Mouse (Mus musculus) kidney, postnatal 0 days (tissue): ENCODE results near the gene Dido1. TPM values are rescaled to one million over a fixed set of nuclear protein-coding genes. Genes with fewer than 3 reads are reported as not detected.

ENCODE experiments used
- ATAC-seq: fragments of 200-750 bp; cut with Nextera tagmentation; replicated peaks from 2 replicates; pipeline ENCODE4 v1.8.0; 2017; ENCODE audit warnings: low read depth, moderate number of reproducible peaks, moderate TSS enrichment, moderate library complexity; ENCODE audit not compliant: low FRiP score
- DNase-seq: peaks from one replicate; pipeline ENCODE4 v3.0.0-alpha.2; 2016; ENCODE audit warnings: low spot score
- H3K27ac ChIP-seq: fragments of 300-500 bp; sonication (generic); 2 replicates; pipeline ENCODE4 v1.5.1; 2014; ENCODE audit warnings: mild to moderate bottlenecking
- H3K27me3 ChIP-seq: fragments of 300-500 bp; sonication (generic); 2 replicates; pipeline ENCODE4 v1.6.1; 2014; ENCODE audit warnings: low read length, mixed read lengths; ENCODE audit not compliant: insufficient read depth
- H3K36me3 ChIP-seq: fragments of 300-500 bp; sonication (generic); 2 replicates; pipeline ENCODE4 v1.6.1; 2014; ENCODE audit warnings: low read length, mixed read lengths; ENCODE audit not compliant: insufficient read depth
- H3K4me1 ChIP-seq: fragments of 300-500 bp; sonication (generic); replicated peaks from 2 replicates; pipeline ENCODE4 v1.6.1; 2014; ENCODE audit warnings: antibody characterized with exemption, low read length, mixed read lengths; ENCODE audit not compliant: insufficient read depth
- H3K4me2 ChIP-seq: fragments of 300-500 bp; sonication (generic); 2 replicates; pipeline ENCODE4 v1.6.1; 2014; ENCODE audit warnings: mild to moderate bottlenecking, low read length, moderate library complexity, mixed read lengths
- H3K4me3 ChIP-seq: fragments of 300-500 bp; sonication (generic); replicated peaks from 2 replicates; pipeline ENCODE4 v1.5.1; 2014; ENCODE audit warnings: low read depth, low read length
- H3K9ac ChIP-seq: fragments of 300-500 bp; sonication (generic); 2 replicates; pipeline ENCODE4 v1.6.1; 2014; ENCODE audit warnings: low read depth, low read length
- H3K9me3 ChIP-seq: fragments of 300-500 bp; sonication (generic); replicated peaks from 2 replicates; pipeline ENCODE4 v1.6.1; 2016; ENCODE audit warnings: low read length, inconsistent platforms, mixed read lengths
- CTCF ChIP-seq: IDR thresholded peaks from 2 replicates; pipeline ENCODE4 v1.5.1; 2016; ENCODE audit warnings: antibody characterized with exemption, low read depth, mild to moderate bottlenecking, moderate library complexity
- WGBS: fragments of 180-500 bp; shearing (Covaris S2); extraction: QIAGEN DNeasy Blood & Tissue Kit; methylation state at CpG from one replicate; pipeline ENCODE4 v1.1.7; 2014; 5-methylcytosine and 5-hydroxymethylcytosine counted together
- polyA plus RNA-seq: library from polyadenylated mRNA; unstranded; fragments of >200 nt; fragmentation: Nextera tagmentation; extraction: Ambion mirVana; gene quantifications from 2 replicates; pipeline ENCODE4 v1.2.1, GENCODE M21; 2015

Dido1 gene
- polyA plus RNA-seq, 1 experiment from 2014 or later = 18.0 TPM

DNA sequence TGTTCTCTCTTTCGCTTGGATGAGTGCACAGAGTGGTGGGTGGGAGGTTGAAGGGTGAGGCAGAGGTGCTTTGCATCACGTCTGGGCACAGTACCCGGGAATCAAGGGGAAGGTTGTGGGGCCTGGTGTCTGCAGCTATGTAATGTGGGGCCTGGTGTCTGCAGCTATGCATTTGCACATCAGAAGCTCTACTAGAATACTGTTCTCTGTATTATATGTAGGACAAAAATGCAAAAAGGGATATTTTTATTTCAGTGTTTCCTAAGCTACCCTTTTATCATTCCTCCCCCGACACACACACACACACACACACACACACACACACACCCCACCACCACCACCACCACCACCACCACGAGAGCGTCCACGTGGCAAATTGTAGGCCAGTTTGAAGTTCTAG lies 25.4 kb upstream of the Dido1 start:
- no peak for TF ChIP-seq CTCF
- 76% methylated on average over 7 of the region's 7 CpGs for WGBS
- H3K9ac ChIP-seq = no peak overlapping the region
- no peak overlapping the region for H3K4me3 ChIP-seq
- no peak overlapping the region for H3K4me2 ChIP-seq
- no peak for DNase-seq
- no peaks in the 10 kb centered on the region for H3K36me3 ChIP-seq
- H3K4me1 ChIP-seq = no peaks in the 10 kb centered on the region
- H3K27ac ChIP-seq = no peak overlapping the region
- no peak for ATAC-seq
- H3K27me3 ChIP-seq = no peaks in the 10 kb centered on the region
- H3K9me3 ChIP-seq = no peaks in the 10 kb centered on the region

DNA sequence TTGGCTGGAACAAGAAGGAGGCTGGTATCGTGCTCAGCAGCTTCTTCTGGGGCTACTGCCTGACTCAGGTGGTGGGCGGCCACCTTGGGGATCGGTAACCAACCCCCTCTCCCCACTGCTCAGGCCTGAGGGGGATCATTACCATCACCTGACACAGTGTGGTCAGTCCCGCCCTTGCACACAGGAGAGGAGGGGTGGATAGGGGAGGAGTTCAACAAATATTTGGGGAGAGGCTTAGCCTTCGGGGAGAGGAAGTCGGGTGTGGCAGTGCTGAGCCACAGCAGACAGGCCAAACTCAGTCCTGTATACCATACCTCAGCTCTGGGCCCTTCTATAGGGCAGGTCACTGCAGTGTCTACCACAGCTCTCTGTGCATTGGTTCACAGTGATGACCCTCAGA lies 22.2 kb upstream of the Dido1 start:
- H3K27ac ChIP-seq = no peak overlapping the region
- no peaks in the 10 kb centered on the region for H3K9me3 ChIP-seq
- no peak overlapping the region for H3K4me3 ChIP-seq
- H3K4me1 ChIP-seq = no peaks in the 10 kb centered on the region
- H3K4me2 ChIP-seq = no peak overlapping the region
- no peaks in the 10 kb centered on the region for H3K27me3 ChIP-seq
- TF ChIP-seq CTCF = no peak
- ATAC-seq (no peak), DNase-seq (no peak)
- H3K36me3 ChIP-seq = no peaks in the 10 kb centered on the region
- no peak overlapping the region for H3K9ac ChIP-seq
- 56% methylated on average over 6 of the region's 6 CpGs for WGBS

DNA sequence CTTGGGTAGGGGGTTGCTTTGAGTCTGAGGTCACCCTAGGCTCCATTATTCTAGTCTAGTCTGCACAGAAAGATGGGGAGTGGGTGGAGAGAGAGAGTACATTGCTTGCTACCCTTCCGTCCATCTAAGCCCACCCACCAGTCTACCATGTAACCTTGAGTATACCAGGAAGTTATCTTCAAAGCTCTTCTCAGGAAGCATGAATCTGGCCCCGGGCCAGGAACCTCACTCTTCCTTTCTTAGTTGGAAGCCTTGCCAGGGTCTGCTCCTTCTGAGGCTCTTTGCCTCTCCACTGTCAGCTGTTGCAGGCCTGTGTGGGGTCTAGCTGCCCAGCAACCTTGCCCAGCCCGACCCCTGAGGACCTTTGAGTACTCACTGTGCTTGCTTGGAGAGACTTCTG lies 21.2 kb upstream of the Dido1 start:
- no peak overlapping the region for H3K9ac ChIP-seq
- no peak for TF ChIP-seq CTCF
- no peak for DNase-seq

DNA sequence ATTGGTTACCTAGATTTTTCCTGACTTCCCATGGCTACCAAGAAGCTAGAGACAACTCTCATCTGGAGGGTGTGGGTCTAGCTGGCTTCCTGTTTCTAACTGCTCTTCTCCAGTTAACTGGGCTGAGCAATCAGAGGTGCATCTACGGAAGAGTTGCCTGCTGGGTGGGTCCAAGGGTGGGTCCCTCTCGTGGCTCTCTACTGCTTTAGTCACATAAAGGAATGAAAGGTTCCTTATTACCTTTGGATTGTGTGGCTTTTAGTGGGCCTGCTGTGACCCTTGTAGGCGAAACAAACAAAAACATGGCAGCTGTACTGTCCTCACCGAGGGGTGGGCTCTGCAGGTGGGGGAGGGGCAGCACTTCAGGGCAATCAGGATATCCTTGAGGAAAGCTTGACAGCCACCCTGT lies 17.8 kb upstream of the Dido1 start:
- no peak for ATAC-seq
- WGBS = 52% methylated on average over 4 of the region's 4 CpGs

More for the DNA sequence above, 21.2 kb upstream of the Dido1 start:
- 64% methylated on average over 3 of the region's 3 CpGs for WGBS
- no peak for ATAC-seq
- Histone ChIP-seq H3K4me3 (no peak overlapping the region), H3K9me3 (no peaks in the 10 kb centered on the region), H3K27me3 (no peaks in the 10 kb centered on the region), H3K4me2 (no peak overlapping the region), H3K36me3 (no peaks in the 10 kb centered on the region), H3K27ac (no peak overlapping the region), H3K4me1 (no peaks in the 10 kb centered on the region)

DNA sequence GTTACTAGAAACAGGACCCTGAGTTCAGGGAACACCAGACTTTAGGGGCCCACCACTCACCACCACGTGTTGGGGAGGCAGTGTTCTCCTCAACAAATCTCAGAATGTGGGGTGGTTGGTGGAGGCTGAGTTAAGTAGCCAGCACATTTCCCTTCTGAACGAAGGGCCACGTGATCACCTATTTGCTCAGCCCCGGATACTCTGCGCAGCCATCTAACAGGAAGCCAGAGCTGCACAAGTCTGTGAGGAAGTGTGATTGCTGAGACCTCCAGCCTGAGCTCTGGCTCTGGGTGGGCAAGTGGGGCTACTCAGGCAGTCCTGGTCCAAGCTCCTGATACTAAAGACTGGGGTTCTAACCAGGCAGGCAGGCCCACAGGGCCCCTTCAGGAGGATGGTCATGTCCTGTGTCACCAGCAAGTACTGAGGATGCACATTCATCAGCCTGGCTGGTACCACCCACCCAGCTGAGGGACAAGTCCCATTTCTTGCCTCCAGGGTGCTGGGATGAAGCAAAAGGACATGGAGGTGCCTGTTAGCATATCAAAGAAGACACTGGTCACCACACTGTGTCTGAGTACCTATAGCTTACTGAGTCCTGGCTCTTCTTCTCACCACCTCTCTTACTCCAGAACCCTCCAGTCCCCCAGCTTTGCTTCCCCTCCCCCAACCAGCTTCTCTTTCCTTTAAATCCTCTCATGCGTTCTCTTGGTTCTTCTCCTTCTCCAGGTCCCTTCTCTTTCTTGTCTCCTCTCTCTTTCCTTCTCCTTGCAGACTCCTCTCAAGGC lies 17.1 kb upstream of the Dido1 start:
- ATAC-seq = no peak
- Histone ChIP-seq H3K27ac (no peak overlapping the region), H3K4me2 (no peak overlapping the region), H3K9me3 (no peaks in the 10 kb centered on the region), H3K4me1 (0 out of 2 replicates have a peak, but pooled peaks cover 10% of the 10 kb centered on the region), H3K36me3 (peaks cover 16% of the 10 kb centered on the region), H3K9ac (no peak overlapping the region), H3K4me3 (no peak overlapping the region), H3K27me3 (no peaks in the 10 kb centered on the region)
- WGBS = 74% methylated on average over 6 of the region's 6 CpGs
- DNase-seq = no peak
- TF ChIP-seq CTCF = no peak

More for the DNA sequence above, 17.8 kb upstream of the Dido1 start:
- no peaks in the 10 kb centered on the region for H3K27me3 ChIP-seq
- no peak for DNase-seq
- H3K36me3 ChIP-seq = peaks cover 12% of the 10 kb centered on the region; the same call in 1 of the 2 replicates
- H3K9ac ChIP-seq = no peak overlapping the region
- H3K27ac ChIP-seq = no peak overlapping the region
- no peak for TF ChIP-seq CTCF
- H3K4me1 ChIP-seq = 0 out of 2 replicates have a peak, but pooled peaks cover 10% of the 10 kb centered on the region
- H3K4me2 ChIP-seq = no peak overlapping the region
- no peak overlapping the region for H3K4me3 ChIP-seq
- no peaks in the 10 kb centered on the region for H3K9me3 ChIP-seq

DNA sequence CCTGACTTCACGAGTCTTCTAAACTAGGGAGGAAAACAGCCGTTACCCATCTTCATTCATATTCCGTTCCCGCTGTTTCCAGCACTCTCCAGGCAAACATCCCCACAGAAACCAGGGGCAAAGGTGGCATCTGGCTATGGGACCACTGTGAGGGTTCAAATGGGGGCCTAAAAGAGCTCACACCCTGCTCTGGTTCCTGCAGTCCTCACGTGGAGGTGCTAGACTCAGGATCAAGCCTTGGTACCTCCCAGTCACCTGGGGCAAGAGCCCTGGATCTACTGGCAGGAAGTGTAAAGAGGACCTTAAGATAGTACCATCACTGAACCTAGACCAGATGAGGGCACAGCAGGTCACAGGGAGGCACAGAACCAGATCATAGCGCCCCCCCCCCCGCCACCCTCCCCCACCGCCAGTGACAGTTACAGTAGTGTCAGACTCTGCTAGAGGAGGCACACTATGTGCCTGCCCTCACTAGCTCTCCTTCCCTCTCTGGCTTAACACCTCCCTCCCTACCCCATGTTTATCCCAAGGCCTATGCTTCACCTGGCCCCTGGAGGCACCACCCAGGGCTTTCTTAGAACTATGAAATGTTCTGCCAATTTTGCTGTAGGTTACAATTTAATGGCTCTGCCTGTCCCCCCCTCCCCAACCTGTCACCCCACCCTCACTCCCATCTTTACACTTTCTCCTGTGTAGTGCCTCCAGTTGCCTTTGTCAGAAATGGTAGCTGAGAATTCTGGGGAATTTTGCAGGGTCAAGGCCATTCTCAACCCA lies 16.2 kb upstream of the Dido1 start:
- Histone ChIP-seq H3K27me3 (no peaks in the 10 kb centered on the region), H3K36me3 (peaks cover 25% of the 10 kb centered on the region), H3K9me3 (no peaks in the 10 kb centered on the region), H3K27ac (no peak overlapping the region), H3K4me3 (no peak overlapping the region), H3K4me2 (no peak overlapping the region), H3K4me1 (0 out of 2 replicates have a peak, but pooled peaks cover 10% of the 10 kb centered on the region), H3K9ac (no peak overlapping the region)
- no peak for TF ChIP-seq CTCF
- no peak for ATAC-seq
- WGBS = 29% methylated on average over 8 of the region's 8 CpGs
- DNase-seq = no peak
